Mouse (Mus musculus) left cerebral cortex, postnatal 10 days (tissue): ENCODE data around the gene Psmb4. TPM values are rescaled to one million over a fixed set of nuclear protein-coding genes. Genes with fewer than 3 reads are reported as not detected.
"Not testable (repeated sequence)": the region's sequence is repeated elsewhere in the genome, so short reads cannot be mapped to it uniquely, and the experiment has no call there.

Source experiments
- DNase-seq, 2 experiments: peaks; one replicate each; pipeline ENCODE4 v3.0.0; 2021 to 2022; ENCODE audit warnings: low spot score in 2 of 2, mixed read lengths in 1 of 2; ENCODE audit errors: extremely low spot score in 1 of 2
- intact Hi-C: fragments of 180-260 bp; cut with DNase I; formaldehyde crosslinking; loops from one replicate; pipeline ENCODE4 v1.15.1; 2025
- total RNA-seq, 2 experiments: library from RNA; stranded (reverse); gene quantifications; 2 replicates each; pipeline ENCODE4 v1.2.3; 2021

The Psmb4 gene
- total RNA-seq, 2 experiments from 2014 or later: 274 to 309 TPM

- intact Hi-C loops: no loop called here
- no peak for DNase-seq
These were observed 27.0 kb upstream of the Psmb4 start for GRCm38 (mm10) chr3:94913801-94914200.

- intact Hi-C loops: no loop called here
- no peak for DNase-seq
These were observed 24.4 kb upstream of the Psmb4 start for GRCm38 (mm10) chr3:94911050-94911693.

- intact Hi-C loops: loop anchor here (5.0 kb wide), 1 partner anchor 539 kb away; no protein-coding TSS in a partner anchor
- DNase-seq: no peak
These were observed 19.7 kb upstream of the Psmb4 start for GRCm38 (mm10) chr3:94906482-94906881.

- not testable (repeated sequence) for DNase-seq
- intact Hi-C loops: loop anchor here (5.0 kb wide), 1 partner anchor 537 kb away; no protein-coding TSS in a partner anchor
These were observed 18.0 kb upstream of the Psmb4 start for GRCm38 (mm10) chr3:94904759-94905158.

GRCm38 (mm10) chr3:94902747-94903146 is 16.0 kb upstream of the Psmb4 start:
- intact Hi-C loops: no loop called here
- peak; percentile 61 to 63 for DNase-seq

GRCm38 (mm10) chr3:94894076-94894475 is 7.3 kb upstream of the Psmb4 start:
- intact Hi-C loops: no loop called here
- no peak for DNase-seq

GRCm38 (mm10) chr3:94888595-94888994 is 1.8 kb upstream of the Psmb4 start:
- intact Hi-C loops: no loop called here
- DNase-seq: no peak

- intact Hi-C loops: no loop called here
- DNase-seq: no peak
These were observed 4.2 kb downstream of the Psmb4 start for GRCm38 (mm10) chr3:94882579-94882978.

- DNase-seq: no peak
These were observed 4.9 kb downstream of the Psmb4 start for GRCm38 (mm10) chr3:94881840-94882239.

GRCm38 (mm10) chr3:94878618-94879017 is 8.1 kb downstream of the Psmb4 start:
- intact Hi-C loops: loop anchor here (5.0 kb wide), 1 partner anchor 119 kb away; no protein-coding TSS in a partner anchor
- no peak for DNase-seq

More at GRCm38 (mm10) chr3:94881840-94882239, 4.9 kb downstream of the Psmb4 start:
- intact Hi-C loops: no loop called here

- intact Hi-C loops: no loop called here
- DNase-seq: no peak
These were observed 17.8 kb downstream of the Psmb4 start for GRCm38 (mm10) chr3:94869011-94869410.

GRCm38 (mm10) chr3:94859471-94859870 is 27.3 kb downstream of the Psmb4 start:
- intact Hi-C loops: no loop called here

GRCm38 (mm10) chr3:94852215-94852614 is 34.5 kb downstream of the Psmb4 start:
- intact Hi-C loops: no loop called here
- no peak for DNase-seq

More at GRCm38 (mm10) chr3:94859471-94859870, 27.3 kb downstream of the Psmb4 start:
- no peak for DNase-seq

- DNase-seq: no peak
- intact Hi-C loops: no loop called here
These were observed 35.0 kb downstream of the Psmb4 start for GRCm38 (mm10) chr3:94851731-94852130.

- peak; percentile 50 to 64 for DNase-seq
- intact Hi-C loops: no loop called here
These were observed 37.4 kb downstream of the Psmb4 start for GRCm38 (mm10) chr3:94849338-94849737.

- no peak for DNase-seq
- intact Hi-C loops: no loop called here
These were observed 39.4 kb downstream of the Psmb4 start for GRCm38 (mm10) chr3:94847382-94847781.

- DNase-seq: no peak
- intact Hi-C loops: loop anchor here (5.0 kb wide), 1 partner anchor 52 kb away; the partner anchor contains the start of gene Cgn
These were observed 47.7 kb downstream of the Psmb4 start for GRCm38 (mm10) chr3:94839101-94839500.

- DNase-seq: peak in 1 of 2 experiments; percentile 31
- intact Hi-C loops: loop anchor here (5.0 kb wide), 1 partner anchor 51 kb away; the partner anchor contains the start of gene Cgn
These were observed 48.1 kb downstream of the Psmb4 start for GRCm38 (mm10) chr3:94838631-94839030.

- intact Hi-C loops: loop anchor here (2.0 to 5.0 kb wide), 2 partner anchors 17 to 51 kb away; partner anchors contain the start of gene Cgn
- peak; percentile 86 to 94 for DNase-seq
These were observed 48.7 kb downstream of the Psmb4 start for GRCm38 (mm10) chr3:94837959-94838496.
